Mouse (Mus musculus): ENCODE data around the gene Gm10188. TPM values are rescaled to one million over a fixed set of nuclear protein-coding genes. Genes with fewer than 3 reads are reported as not detected.

Gene Gm10188
- not detected in 2 replicates for polyA plus RNA-seq (2015; fragmentation: Nextera tagmentation; extraction: Ambion mirVana)

DNA sequence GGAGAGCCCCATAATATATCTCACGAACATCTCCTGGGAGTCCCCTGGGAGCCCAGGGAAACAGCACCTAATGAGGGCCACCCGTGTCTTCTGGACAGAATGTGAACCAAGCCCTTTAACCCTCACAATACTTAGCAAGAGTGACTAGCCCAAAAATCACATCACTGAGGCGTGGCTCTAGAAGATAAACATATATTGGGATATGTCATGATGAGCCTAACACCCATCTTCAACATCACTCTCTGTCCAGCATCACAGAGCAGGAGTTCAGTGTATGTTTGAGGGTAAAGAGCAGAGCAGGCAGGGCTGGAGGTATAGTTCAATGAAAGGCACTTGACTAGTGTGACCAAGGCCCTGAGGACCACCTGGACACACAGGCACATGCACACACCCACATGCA lies at the start of gene Gm10188:
Gm10188 (minus strand) TSS at position 101 of the 400 bp plus-strand sequence.
- ATAC-seq (ENCODE audit: borderline replicate concordance, extremely low read depth, low FRiP score, low TSS enrichment) = no peak
- no peak within 1 kb of the TSS for H3K4me2 ChIP-seq
- no peak within 1 kb of the TSS for H3K4me3 ChIP-seq
- 78% methylated on average over 3 of the region's 3 CpGs for WGBS
- no peak within 1 kb of the TSS for H3K27ac ChIP-seq
- no peaks in the 10 kb centered on the region for H3K9me3 ChIP-seq
- no peaks in the 10 kb centered on the region for H3K4me1 ChIP-seq
- no peak within 1 kb of the TSS for H3K9ac ChIP-seq
- no peaks in the 10 kb centered on the region for H3K36me3 ChIP-seq
- H3K27me3 ChIP-seq = peaks cover 2% of the 10 kb centered on the region; the same call in 1 of the 2 replicates

DNA sequence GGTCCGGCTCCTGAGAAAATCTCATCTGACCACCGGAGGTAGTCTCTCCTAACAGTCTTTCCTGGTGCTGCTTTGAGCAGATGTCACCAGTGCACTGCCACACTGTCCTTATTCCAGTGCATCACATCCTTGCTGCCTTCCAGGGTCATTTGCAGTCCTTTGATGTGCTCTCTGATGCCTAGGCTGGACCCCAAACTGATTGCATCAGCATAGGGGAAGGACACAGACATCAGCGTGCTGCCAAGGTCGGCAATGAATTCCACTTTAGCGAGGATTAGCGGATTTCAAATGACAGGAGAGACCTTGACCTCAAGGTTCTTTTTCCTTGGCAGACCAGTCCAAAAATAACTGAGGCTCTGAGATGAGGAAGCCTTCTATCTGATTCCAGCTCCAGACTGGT lies 47.6 kb upstream of the Gm10188 start:
- H3K9ac ChIP-seq = no peak overlapping the region
- no peak overlapping the region for H3K4me2 ChIP-seq
- ATAC-seq (ENCODE audit: borderline replicate concordance, extremely low read depth, low FRiP score, low TSS enrichment) = no peak
- no peak overlapping the region for H3K4me3 ChIP-seq
- H3K27ac ChIP-seq = no peak overlapping the region
- no peaks in the 10 kb centered on the region for H3K36me3 ChIP-seq
- H3K9me3 ChIP-seq = no peaks in the 10 kb centered on the region
- WGBS = 44% methylated on average over 6 of the region's 6 CpGs
- no peaks in the 10 kb centered on the region for H3K27me3 ChIP-seq
- H3K4me1 ChIP-seq = no peaks in the 10 kb centered on the region

GRCm38 (mm10) chr1:132276694-132277093 lies 47.1 kb upstream of the Gm10188 start:
- ATAC-seq (ENCODE audit: borderline replicate concordance, extremely low read depth, low FRiP score, low TSS enrichment) = no peak
- Histone ChIP-seq H3K4me3 (no peak overlapping the region), H3K4me2 (no peak overlapping the region), H3K27me3 (no peaks in the 10 kb centered on the region), H3K36me3 (no peaks in the 10 kb centered on the region), H3K9ac (no peak overlapping the region), H3K4me1 (no peaks in the 10 kb centered on the region), H3K27ac (no peak overlapping the region), H3K9me3 (no peaks in the 10 kb centered on the region)
- WGBS = 45% methylated on average over 3 of the region's 3 CpGs

DNA sequence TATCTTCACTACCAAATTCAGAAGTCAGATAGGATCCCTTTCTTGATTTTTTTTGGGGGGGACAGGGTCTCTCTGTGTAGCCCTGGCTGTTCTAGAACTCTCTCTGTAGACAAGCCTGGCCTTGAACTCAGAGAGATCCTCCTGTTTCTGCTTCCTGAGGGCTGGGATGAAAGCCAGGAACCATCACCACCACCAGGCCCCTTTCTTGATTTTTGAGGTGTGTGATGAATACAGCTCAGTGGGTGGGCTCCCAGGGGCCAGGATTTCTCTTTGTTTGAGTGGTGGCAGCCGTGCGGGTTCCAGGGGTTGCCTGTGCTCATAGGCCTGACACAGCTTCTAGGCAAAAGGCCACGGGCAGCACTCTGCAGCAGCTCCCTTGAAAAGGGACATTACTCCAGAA lies 41.7 kb upstream of the Gm10188 start:
- ATAC-seq (ENCODE audit: borderline replicate concordance, extremely low read depth, low FRiP score, low TSS enrichment) = no peak
- no peak overlapping the region for H3K9ac ChIP-seq
- peaks cover 11% of the 10 kb centered on the region for H3K4me1 ChIP-seq
- H3K4me2 ChIP-seq = no peak overlapping the region
- no peaks in the 10 kb centered on the region for H3K36me3 ChIP-seq
- no peaks in the 10 kb centered on the region for H3K9me3 ChIP-seq
- H3K27me3 ChIP-seq = no peaks in the 10 kb centered on the region
- no peak overlapping the region for H3K4me3 ChIP-seq
- 70% methylated on average over 3 of the region's 3 CpGs for WGBS
- no peak overlapping the region for H3K27ac ChIP-seq

GRCm38 (mm10) chr1:132268418-132269060 lies 39.0 kb upstream of the Gm10188 start:
- Histone ChIP-seq H3K9ac (no peak overlapping the region), H3K4me1 (peaks cover 11% of the 10 kb centered on the region), H3K9me3 (no peaks in the 10 kb centered on the region), H3K36me3 (no peaks in the 10 kb centered on the region), H3K27ac (no peak overlapping the region), H3K4me3 (no peak overlapping the region), H3K4me2 (no peak overlapping the region), H3K27me3 (no peaks in the 10 kb centered on the region)
- ATAC-seq (ENCODE audit: borderline replicate concordance, extremely low read depth, low FRiP score, low TSS enrichment) = no peak
- 71% methylated on average over 7 of the region's 7 CpGs for WGBS

GRCm38 (mm10) chr1:132267959-132268358 lies 38.4 kb upstream of the Gm10188 start:
- Histone ChIP-seq H3K27me3 (no peaks in the 10 kb centered on the region), H3K9ac (no peak overlapping the region), H3K4me3 (no peak overlapping the region), H3K4me2 (no peak overlapping the region), H3K4me1 (peaks cover 11% of the 10 kb centered on the region), H3K27ac (no peak overlapping the region), H3K36me3 (no peaks in the 10 kb centered on the region), H3K9me3 (no peaks in the 10 kb centered on the region)
- WGBS = 65% methylated on average over 2 of the region's 2 CpGs
- no peak for ATAC-seq (ENCODE audit: borderline replicate concordance, extremely low read depth, low FRiP score, low TSS enrichment)

DNA sequence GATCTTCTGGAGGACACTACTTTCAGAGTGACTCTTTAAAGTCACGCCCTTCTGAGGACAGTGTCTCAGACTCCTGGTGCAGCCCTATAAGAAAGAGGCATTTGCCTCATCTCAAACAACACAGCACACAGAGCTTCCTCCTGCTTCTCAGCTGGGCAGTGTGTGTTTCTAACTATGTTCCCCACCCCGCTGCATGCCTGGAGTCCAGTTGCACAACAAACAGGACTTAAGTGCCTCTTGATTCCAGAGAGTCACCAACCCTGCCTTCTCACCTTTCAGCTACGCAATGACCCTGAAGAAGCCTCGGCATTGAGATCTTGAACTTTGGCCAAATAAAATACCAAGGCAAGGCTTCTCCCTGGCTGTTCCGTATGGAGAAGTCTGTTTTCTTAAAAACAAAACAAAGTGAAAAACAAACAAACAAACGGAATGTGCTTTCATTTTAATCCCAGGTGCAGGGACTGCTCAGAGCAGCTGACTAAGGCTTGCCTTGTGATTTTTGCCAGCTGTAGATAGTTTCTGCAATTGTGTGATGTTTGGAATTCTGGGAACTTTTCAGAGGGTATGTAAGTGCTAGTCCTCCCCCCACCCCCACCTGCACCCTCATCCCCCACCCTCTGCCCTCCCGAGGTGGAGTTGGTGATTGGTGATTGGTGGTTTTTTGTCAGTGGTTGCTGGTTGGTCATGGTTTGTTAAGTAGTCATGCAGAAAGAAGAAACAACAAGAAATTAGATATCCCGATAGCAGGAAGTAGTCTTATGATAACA lies 37.4 kb upstream of the Gm10188 start:
- H3K27ac ChIP-seq = no peak overlapping the region
- no peaks in the 10 kb centered on the region for H3K36me3 ChIP-seq
- H3K4me3 ChIP-seq = no peak overlapping the region
- H3K4me1 ChIP-seq = peaks cover 11% of the 10 kb centered on the region
- H3K27me3 ChIP-seq = no peaks in the 10 kb centered on the region
- no peaks in the 10 kb centered on the region for H3K9me3 ChIP-seq
- WGBS = 25% methylated on average over 8 of the region's 8 CpGs
- H3K4me2 ChIP-seq = peak overlapping the region; percentile 12; the same call in 1 of the 2 replicates
- ATAC-seq (ENCODE audit: borderline replicate concordance, extremely low read depth, low FRiP score, low TSS enrichment) = peak; percentile 23; the same call in 1 of the 2 replicates
- no peak overlapping the region for H3K9ac ChIP-seq

GRCm38 (mm10) chr1:132265936-132266335 lies 36.4 kb upstream of the Gm10188 start:
- Histone ChIP-seq H3K9me3 (no peaks in the 10 kb centered on the region), H3K4me2 (no peak overlapping the region), H3K4me1 (peaks cover 11% of the 10 kb centered on the region), H3K9ac (no peak overlapping the region), H3K27ac (no peak overlapping the region), H3K4me3 (no peak overlapping the region), H3K36me3 (no peaks in the 10 kb centered on the region), H3K27me3 (no peaks in the 10 kb centered on the region)
- no peak for ATAC-seq (ENCODE audit: borderline replicate concordance, extremely low read depth, low FRiP score, low TSS enrichment)
- 88% methylated on average over 10 of the region's 10 CpGs for WGBS

DNA sequence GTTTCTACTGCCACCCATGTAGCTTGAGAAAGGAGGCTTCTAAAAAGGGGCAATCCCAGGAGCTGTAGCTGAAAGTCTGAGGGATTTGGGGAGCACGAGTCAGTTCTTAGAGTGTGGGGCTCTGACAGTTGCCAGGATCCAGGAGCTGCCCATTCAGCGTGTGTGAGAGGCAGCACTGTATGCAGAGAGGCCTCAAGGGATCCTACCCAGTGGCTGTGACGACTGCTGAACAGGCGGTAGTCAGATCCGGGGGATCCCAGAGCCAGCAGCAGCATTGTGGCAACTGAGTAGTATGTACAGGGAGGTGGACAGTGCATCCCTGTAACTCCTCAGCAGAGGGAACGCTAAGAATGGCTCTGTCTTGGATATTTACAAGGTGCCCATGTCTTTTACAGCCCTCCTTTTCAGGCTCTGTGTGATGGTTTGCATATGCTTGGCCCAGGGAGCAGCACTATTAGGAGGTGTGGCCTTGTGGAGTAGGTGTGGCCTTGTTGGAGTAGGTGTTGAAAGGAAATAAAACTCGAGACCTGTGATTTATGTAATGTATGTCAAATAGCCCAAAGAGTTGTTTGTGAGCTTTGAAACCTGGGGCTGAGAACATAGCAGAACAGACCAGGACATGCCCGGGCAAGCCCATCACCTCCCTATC lies 35.8 kb upstream of the Gm10188 start:
- H3K36me3 ChIP-seq = no peaks in the 10 kb centered on the region
- no peaks in the 10 kb centered on the region for H3K9me3 ChIP-seq
- no peaks in the 10 kb centered on the region for H3K27me3 ChIP-seq
- 56% methylated on average over 8 of the region's 8 CpGs for WGBS
- ATAC-seq (ENCODE audit: borderline replicate concordance, extremely low read depth, low FRiP score, low TSS enrichment) = no peak
- no peak overlapping the region for H3K4me3 ChIP-seq
- no peak overlapping the region for H3K4me2 ChIP-seq
- H3K9ac ChIP-seq = no peak overlapping the region
- H3K4me1 ChIP-seq = peaks cover 11% of the 10 kb centered on the region
- H3K27ac ChIP-seq = no peak overlapping the region

DNA sequence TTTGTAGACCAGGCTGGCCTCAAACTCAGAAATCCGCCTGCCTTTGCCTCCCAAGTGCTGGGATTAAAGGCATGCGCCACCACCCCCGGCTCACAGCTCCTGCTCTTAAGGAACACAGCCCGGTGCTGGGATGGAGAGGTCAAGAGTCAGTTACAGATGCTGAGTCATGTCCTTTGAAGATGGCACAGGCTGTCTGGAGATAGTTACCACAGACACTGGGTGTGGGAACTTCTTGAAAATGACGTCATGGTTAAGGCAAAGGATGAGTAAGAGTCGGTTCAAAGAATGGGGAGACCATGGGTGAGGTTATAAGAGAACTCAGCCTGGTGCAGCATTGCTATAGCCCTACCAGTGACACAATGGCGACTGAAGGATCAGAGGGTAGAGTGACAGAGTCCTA lies 35.0 kb upstream of the Gm10188 start:
- H3K27ac ChIP-seq = no peak overlapping the region
- H3K27me3 ChIP-seq = no peaks in the 10 kb centered on the region
- H3K4me3 ChIP-seq = no peak overlapping the region
- 59% methylated on average over 7 of the region's 7 CpGs for WGBS
- no peak overlapping the region for H3K9ac ChIP-seq
- peaks cover 11% of the 10 kb centered on the region for H3K4me1 ChIP-seq
- no peaks in the 10 kb centered on the region for H3K9me3 ChIP-seq
- no peaks in the 10 kb centered on the region for H3K36me3 ChIP-seq
- ATAC-seq (ENCODE audit: borderline replicate concordance, extremely low read depth, low FRiP score, low TSS enrichment) = no peak; the same call in 1 of the 2 replicates
- no peak overlapping the region for H3K4me2 ChIP-seq

DNA sequence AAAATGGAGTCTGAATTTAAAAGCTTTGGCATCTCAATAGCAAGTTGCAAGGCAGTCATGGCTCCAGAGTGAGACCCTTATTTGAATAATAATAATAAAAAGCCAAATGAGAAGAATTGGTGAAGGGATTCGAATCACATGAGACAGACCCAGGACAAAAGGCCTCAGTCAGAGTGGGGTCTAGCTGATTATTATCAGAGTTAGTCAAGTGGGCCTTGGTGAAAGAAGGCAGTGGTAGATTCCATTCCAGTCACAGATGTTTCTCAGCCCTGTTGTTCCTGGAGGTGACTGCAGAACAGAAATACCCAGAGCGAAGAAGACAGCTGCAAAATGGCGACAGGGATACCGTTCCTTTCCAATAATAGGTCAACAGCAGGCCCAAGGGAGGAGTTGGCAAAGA lies 34.1 kb upstream of the Gm10188 start:
- ATAC-seq (ENCODE audit: borderline replicate concordance, extremely low read depth, low FRiP score, low TSS enrichment) = no peak
- Histone ChIP-seq H3K9me3 (no peaks in the 10 kb centered on the region), H3K27me3 (no peaks in the 10 kb centered on the region), H3K4me3 (no peak overlapping the region), H3K36me3 (no peaks in the 10 kb centered on the region), H3K4me2 (no peak overlapping the region), H3K27ac (no peak overlapping the region), H3K9ac (no peak overlapping the region), H3K4me1 (peaks cover 11% of the 10 kb centered on the region)
- 88% methylated on average over 4 of the region's 4 CpGs for WGBS

DNA sequence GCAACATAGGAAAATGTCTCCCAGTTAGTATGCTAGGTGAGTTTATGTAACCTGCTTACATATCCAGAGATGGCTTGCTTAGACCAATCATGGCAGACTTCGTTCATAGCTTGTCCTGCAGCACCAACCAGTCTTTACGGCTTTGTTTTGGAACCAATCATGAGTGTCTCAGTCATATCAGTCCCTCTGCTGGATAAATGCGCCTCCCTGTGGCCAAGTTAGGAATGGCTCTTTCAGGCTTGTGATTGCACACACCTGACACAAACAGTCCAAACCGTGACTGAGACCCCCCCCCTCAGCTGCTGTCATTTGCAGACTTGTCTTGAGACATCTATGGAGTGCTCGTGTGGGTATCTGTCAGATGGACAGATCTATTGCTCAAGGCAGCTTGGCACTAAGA lies 31.5 kb upstream of the Gm10188 start:
- 61% methylated on average over 5 of the region's 5 CpGs for WGBS

More for the DNA sequence above, 31.5 kb upstream of the Gm10188 start:
- Histone ChIP-seq H3K36me3 (no peaks in the 10 kb centered on the region), H3K9me3 (no peaks in the 10 kb centered on the region), H3K4me2 (no peak overlapping the region), H3K27ac (no peak overlapping the region), H3K4me1 (no peaks in the 10 kb centered on the region), H3K4me3 (no peak overlapping the region), H3K27me3 (no peaks in the 10 kb centered on the region), H3K9ac (no peak overlapping the region)
- ATAC-seq (ENCODE audit: borderline replicate concordance, extremely low read depth, low FRiP score, low TSS enrichment) = no peak
